Mouse (Mus musculus): ENCODE data around the gene Hhex. TPM values are rescaled to one million over a fixed set of nuclear protein-coding genes. Genes with fewer than 3 reads are reported as not detected.

Gene Hhex
- polyA plus RNA-seq, 1 experiment from 2014 or later, result 46.6 TPM

DNA sequence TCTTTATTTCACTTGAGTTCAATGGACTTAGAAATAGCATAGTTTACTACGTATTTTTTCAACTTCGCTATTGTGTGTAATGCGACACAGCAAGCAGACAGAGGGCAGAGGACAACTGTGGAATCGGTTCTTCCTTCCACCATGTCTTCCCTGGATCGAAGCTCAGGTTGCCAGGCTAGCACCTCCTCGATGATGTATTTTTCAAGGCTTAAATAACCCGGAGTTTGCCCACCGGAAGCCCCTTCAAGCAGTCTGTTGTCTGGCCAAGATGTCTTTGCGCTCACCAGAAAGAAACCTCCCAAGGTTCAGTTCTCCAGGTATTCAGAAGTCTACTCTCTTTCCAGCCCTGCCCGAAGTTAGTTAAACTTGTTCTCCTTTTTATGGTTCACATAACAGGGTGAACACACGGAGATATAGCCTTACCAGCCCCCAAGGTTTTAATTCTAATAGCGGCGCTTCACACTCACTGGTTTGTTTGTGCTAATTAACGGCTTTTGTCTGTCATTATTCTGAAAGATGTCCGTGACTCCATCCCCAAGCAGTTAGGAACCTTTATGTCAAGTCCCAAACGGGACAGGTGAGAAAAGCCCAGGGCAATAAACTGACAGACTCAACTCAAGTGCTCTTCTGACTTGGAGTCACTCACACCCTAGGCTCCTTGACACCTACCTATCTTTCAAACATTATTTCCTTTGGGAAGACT is 1.6 kb upstream of the Hhex start:
- no peaks in the 10 kb centered on the region for H3K36me3 ChIP-seq (ENCODE audit: control insufficient read depth, insufficient read depth, low read length)
- H3K9ac ChIP-seq (ENCODE audit: low read depth, low read length), result no peak overlapping the region
- H3K9me3 ChIP-seq (ENCODE audit: control insufficient read depth, low read length), result no peaks in the 10 kb centered on the region
- no peak overlapping the region for H3K27ac ChIP-seq (ENCODE audit: low read depth, low read length)
- peaks cover 13% of the 10 kb centered on the region for H3K4me1 ChIP-seq (replicated peaks; ENCODE audit: control insufficient read depth, insufficient read depth, low read length)
- 23% methylated on average over 16 of the region's 16 CpGs for WGBS
- H3K4me3 ChIP-seq (ENCODE audit: low read depth, low read length), result peak overlapping the region; percentile 78
- no peak for ATAC-seq (replicated peaks; ENCODE audit: low FRiP score)
- H3K4me2 ChIP-seq, result peak overlapping the region; percentile 90
- DNase-seq (ENCODE audit: low spot score), result no peak
- peaks cover 61% of the 10 kb centered on the region for H3K27me3 ChIP-seq (replicated peaks; ENCODE audit: control insufficient read depth, insufficient read depth, low read length)

DNA sequence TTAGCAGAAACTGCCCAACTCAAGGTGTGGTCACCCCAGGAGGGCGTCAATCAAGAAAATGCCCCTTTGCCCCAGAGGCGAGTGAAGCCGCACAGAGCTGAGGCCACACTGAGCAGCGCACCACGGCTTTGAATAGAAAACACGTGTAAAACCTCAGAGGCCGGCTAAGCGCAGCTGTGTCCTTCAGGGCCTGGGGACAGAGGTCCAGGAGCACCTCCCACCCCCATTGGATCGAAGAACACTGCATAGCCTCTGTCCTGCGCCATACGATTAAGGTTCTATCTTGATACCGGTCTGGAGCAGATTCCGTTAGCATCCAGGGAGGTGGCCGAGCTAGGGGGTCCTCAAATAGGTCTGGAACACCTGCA is 731 bp upstream of the Hhex start:
- WGBS, result under 1% methylated on average over 14 of the region's 14 CpGs
- no peak overlapping the region for H3K9ac ChIP-seq (ENCODE audit: low read depth, low read length)
- DNase-seq (ENCODE audit: low spot score), result no peak
- H3K4me3 ChIP-seq (ENCODE audit: low read depth, low read length), result peak overlapping the region; percentile 78
- no peaks in the 10 kb centered on the region for H3K9me3 ChIP-seq (ENCODE audit: control insufficient read depth, low read length)
- no peaks in the 10 kb centered on the region for H3K36me3 ChIP-seq (ENCODE audit: control insufficient read depth, insufficient read depth, low read length)
- H3K27ac ChIP-seq (ENCODE audit: low read depth, low read length), result no peak overlapping the region; the same call in 1 of the 2 replicates
- H3K4me1 ChIP-seq (replicated peaks; ENCODE audit: control insufficient read depth, insufficient read depth, low read length), result peaks cover 13% of the 10 kb centered on the region
- H3K27me3 ChIP-seq (replicated peaks; ENCODE audit: control insufficient read depth, insufficient read depth, low read length), result peaks cover 60% of the 10 kb centered on the region
- peak; percentile 3; the same call in 1 of the 2 replicates for ATAC-seq (replicated peaks; ENCODE audit: low FRiP score)
- peak overlapping the region; percentile 90 for H3K4me2 ChIP-seq

DNA sequence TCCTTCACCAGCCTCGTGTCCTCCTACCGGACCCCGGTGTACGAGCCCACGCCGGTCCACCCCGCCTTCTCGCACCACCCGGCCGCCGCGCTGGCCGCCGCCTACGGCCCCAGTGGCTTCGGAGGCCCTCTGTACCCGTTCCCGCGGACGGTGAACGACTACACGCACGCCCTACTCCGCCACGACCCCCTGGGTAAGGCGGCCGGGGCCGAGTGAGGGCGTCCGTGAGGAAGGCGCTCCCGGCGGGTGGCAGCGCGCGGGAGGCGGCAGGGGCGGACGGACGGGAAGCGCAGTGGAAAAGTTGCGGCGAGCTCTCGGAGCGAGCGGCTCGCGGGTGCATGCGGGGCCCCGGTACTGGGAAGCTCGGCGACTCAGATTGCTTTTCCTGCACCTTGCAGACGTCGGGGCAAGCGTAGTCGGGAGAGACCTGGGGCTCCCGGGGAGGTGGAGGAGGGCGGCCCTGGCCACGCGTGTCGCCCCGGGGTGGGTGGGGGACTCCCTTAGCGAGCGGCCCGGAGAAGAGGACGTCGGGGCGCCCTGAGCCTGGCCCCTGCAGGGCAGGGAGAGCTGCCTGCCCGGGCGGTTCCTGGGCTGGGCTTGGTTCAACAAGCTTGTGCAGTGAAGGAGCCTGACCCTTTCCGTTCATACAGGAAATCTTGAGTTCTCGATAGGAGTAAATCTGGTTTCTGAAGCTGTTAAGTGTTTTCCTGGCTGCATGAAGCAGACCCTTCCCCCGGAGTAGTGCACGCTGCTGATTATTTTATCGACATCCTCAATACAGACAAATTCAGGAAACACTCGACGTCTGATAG is 637 bp downstream of the Hhex start:
- WGBS, result under 1% methylated on average over 77 of the region's 77 CpGs
- DNase-seq (ENCODE audit: low spot score), result peak; percentile 79
- Histone ChIP-seq H3K27ac (ENCODE audit: low read depth, low read length) (peak overlapping the region; percentile 83), H3K27me3 (replicated peaks; ENCODE audit: control insufficient read depth, insufficient read depth, low read length) (peaks cover 64% of the 10 kb centered on the region), H3K9me3 (ENCODE audit: control insufficient read depth, low read length) (no peaks in the 10 kb centered on the region), H3K4me3 (ENCODE audit: low read depth, low read length) (peak overlapping the region; percentile 78), H3K36me3 (ENCODE audit: control insufficient read depth, insufficient read depth, low read length) (no peaks in the 10 kb centered on the region), H3K9ac (ENCODE audit: low read depth, low read length) (peak overlapping the region; percentile 79), H3K4me1 (replicated peaks; ENCODE audit: control insufficient read depth, insufficient read depth, low read length) (peaks cover 13% of the 10 kb centered on the region), H3K4me2 (peak overlapping the region; percentile 90)
- peak; percentile 71 for ATAC-seq (replicated peaks; ENCODE audit: low FRiP score)

DNA sequence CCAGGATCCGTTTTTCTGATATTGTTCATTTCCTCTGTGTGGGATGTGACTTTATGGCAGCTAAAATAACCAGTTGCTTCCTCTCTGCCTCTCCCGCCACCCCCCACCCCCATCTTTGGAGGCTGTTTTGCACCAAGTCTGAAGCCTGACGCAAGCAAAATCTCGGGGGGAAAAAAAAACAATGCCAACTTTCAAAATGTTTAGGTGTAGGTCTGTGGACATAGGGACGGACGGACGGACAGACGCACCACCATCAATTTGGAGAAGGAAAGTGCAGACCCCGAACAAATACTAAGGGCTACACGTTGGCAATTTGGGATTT is 1.2 kb downstream of the Hhex start:
- DNase-seq (ENCODE audit: low spot score), result no peak
- Histone ChIP-seq H3K4me2 (peak overlapping the region; percentile 90), H3K9me3 (ENCODE audit: control insufficient read depth, low read length) (no peaks in the 10 kb centered on the region), H3K4me1 (replicated peaks; ENCODE audit: control insufficient read depth, insufficient read depth, low read length) (peaks cover 13% of the 10 kb centered on the region), H3K4me3 (ENCODE audit: low read depth, low read length) (peak overlapping the region; percentile 78), H3K27me3 (replicated peaks; ENCODE audit: control insufficient read depth, insufficient read depth, low read length) (peaks cover 67% of the 10 kb centered on the region), H3K27ac (ENCODE audit: low read depth, low read length) (0 out of 2 replicates have a peak overlapping the region, but pooled peaks have one; percentile 44), H3K36me3 (ENCODE audit: control insufficient read depth, insufficient read depth, low read length) (no peaks in the 10 kb centered on the region), H3K9ac (ENCODE audit: low read depth, low read length) (peak overlapping the region; percentile 79)
- 2% methylated on average over 10 of the region's 10 CpGs for WGBS
- no peak for ATAC-seq (replicated peaks; ENCODE audit: low FRiP score)

DNA sequence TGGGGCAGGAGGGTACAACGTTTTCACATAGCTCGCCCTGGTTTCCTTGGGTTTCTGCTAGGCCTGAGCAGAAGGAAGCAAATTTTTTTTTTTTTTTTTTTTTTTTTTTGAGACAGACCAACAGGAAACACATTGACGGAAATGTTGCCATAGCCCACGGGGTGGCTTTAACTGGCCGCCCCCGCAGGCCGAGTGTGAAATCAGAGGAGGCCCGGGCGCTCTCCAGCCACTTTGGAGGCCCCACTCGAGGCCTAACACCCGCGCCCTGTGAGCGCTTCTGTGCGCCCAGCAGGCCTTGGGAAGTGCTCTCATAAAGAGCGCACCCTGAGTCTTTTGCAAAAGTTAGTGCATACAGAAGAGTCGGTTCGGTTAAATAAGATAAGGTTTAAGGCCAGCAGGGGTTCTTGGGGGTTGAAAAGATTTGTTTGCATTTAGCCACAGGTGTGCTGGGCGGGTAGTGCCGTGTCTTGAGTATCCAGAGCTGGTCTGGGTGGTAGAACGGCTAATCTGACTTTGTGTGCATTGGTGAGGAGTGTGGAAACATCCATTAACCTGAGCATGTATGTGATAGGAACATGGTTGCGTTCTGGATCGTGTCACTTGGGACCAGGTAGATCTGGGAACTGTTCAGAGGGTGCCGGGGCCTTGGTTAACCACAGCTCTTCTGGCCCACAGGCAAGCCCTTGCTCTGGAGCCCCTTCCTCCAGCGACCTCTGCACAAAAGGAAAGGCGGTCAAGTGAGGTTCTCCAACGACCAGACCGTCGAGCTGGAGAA is 2.1 kb downstream of the Hhex start:
- no peaks in the 10 kb centered on the region for H3K36me3 ChIP-seq (ENCODE audit: control insufficient read depth, insufficient read depth, low read length)
- peak overlapping the region; percentile 50 for H3K9ac ChIP-seq (ENCODE audit: low read depth, low read length)
- no peak for ATAC-seq (replicated peaks; ENCODE audit: low FRiP score)
- H3K27me3 ChIP-seq (replicated peaks; ENCODE audit: control insufficient read depth, insufficient read depth, low read length), result peaks cover 70% of the 10 kb centered on the region
- H3K4me3 ChIP-seq (ENCODE audit: low read depth, low read length), result peak overlapping the region; percentile 78
- WGBS, result 7% methylated on average over 28 of the region's 28 CpGs
- H3K4me2 ChIP-seq, result peak overlapping the region; percentile 90
- peak overlapping the region; percentile 44; the same call in 1 of the 2 replicates for H3K27ac ChIP-seq (ENCODE audit: low read depth, low read length)
- H3K9me3 ChIP-seq (ENCODE audit: control insufficient read depth, low read length), result no peaks in the 10 kb centered on the region
- DNase-seq (ENCODE audit: low spot score), result peak; percentile 46
- peaks cover 13% of the 10 kb centered on the region for H3K4me1 ChIP-seq (replicated peaks; ENCODE audit: control insufficient read depth, insufficient read depth, low read length)

DNA sequence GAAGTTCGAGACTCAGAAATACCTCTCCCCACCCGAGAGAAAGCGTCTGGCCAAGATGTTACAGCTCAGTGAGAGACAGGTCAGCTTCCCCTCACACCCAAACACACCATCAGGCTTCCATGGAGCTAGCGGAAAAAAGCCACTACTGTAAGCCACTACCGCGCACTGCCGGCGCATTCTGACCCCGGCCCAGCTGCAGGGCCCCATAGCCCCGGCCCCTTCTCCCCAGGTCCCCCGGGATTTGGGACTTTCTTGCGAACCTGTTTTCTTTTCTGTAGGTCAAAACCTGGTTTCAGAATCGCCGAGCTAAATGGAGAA is 2.6 kb downstream of the Hhex start:
- Histone ChIP-seq H3K4me3 (ENCODE audit: low read depth, low read length) (peak overlapping the region; percentile 78), H3K4me1 (replicated peaks; ENCODE audit: control insufficient read depth, insufficient read depth, low read length) (peaks cover 13% of the 10 kb centered on the region), H3K27ac (ENCODE audit: low read depth, low read length) (no peak overlapping the region), H3K36me3 (ENCODE audit: control insufficient read depth, insufficient read depth, low read length) (no peaks in the 10 kb centered on the region), H3K9me3 (ENCODE audit: control insufficient read depth, low read length) (no peaks in the 10 kb centered on the region), H3K4me2 (peak overlapping the region; percentile 90), H3K27me3 (replicated peaks; ENCODE audit: control insufficient read depth, insufficient read depth, low read length) (peaks cover 66% of the 10 kb centered on the region), H3K9ac (ENCODE audit: low read depth, low read length) (peak overlapping the region; percentile 50)
- no peak for DNase-seq (ENCODE audit: low spot score)
- 26% methylated on average over 14 of the region's 14 CpGs for WGBS
- no peak for ATAC-seq (replicated peaks; ENCODE audit: low FRiP score)

DNA sequence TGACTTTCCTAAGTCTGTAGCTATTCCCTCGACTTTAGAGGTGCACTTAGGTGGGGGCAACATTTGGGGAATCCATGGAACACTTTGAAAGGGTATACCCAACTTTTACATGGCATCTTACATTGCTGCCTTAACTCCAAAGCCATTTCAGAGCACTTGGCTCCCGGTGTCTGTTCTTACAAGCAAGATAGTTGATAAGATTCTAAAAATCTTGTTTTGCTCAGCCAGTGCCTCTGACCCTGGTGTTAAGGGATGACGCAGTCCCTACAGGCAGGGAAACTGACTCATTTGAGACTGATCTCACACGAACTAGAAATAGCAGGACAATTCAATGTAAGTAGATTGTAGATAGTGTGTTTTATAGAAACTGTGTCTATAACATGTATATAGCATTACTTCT is 5.6 kb downstream of the Hhex start:
- Histone ChIP-seq H3K9ac (ENCODE audit: low read depth, low read length) (no peak overlapping the region), H3K27ac (ENCODE audit: low read depth, low read length) (no peak overlapping the region), H3K4me1 (replicated peaks; ENCODE audit: control insufficient read depth, insufficient read depth, low read length) (peaks cover 18% of the 10 kb centered on the region), H3K4me3 (ENCODE audit: low read depth, low read length) (no peak overlapping the region), H3K4me2 (no peak overlapping the region), H3K36me3 (ENCODE audit: control insufficient read depth, insufficient read depth, low read length) (no peaks in the 10 kb centered on the region), H3K9me3 (ENCODE audit: control insufficient read depth, low read length) (no peaks in the 10 kb centered on the region), H3K27me3 (replicated peaks; ENCODE audit: control insufficient read depth, insufficient read depth, low read length) (peaks cover 40% of the 10 kb centered on the region)
- ATAC-seq (replicated peaks; ENCODE audit: low FRiP score) (no peak), DNase-seq (ENCODE audit: low spot score) (no peak)
- 56% methylated on average over 4 of the region's 4 CpGs for WGBS

DNA sequence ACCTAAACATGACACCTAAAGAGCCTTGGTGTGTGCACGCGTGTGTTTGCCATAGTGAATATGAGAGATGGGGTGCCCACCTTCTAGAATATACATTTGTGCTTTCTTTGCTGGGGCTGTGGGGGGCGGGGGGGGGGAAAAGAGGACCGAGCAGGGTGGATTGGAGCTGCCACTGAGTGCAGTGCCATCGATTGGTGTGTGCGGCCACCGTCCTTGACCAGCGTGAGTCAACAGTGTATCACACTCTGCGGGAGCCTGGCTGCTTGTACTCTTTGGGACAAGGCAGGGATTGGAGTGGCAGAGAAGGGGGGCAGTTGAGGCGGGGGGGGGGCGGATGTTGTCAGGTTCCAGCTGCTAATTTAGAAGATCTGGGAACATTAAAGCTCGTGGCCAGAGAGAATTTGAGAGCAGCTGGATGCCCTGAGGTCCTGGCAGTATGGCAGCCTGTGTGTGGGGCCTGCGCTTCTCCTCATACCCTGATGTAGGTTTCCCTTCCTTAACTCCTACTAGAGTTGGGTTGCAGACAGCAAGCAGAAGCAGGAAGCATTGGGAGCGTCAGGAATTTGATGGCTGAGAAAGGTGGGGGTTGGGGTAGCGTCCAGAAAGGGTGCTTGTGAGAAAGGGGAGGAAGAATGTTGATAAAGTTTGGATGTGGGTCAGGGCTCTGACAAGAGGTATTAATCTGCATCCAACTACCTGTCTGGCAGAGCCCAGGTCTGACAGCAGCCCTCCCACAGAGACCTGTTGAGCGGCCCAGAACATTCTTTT is 6.3 kb downstream of the Hhex start:
- peaks cover 35% of the 10 kb centered on the region for H3K27me3 ChIP-seq (replicated peaks; ENCODE audit: control insufficient read depth, insufficient read depth, low read length)

More for the DNA sequence above, 6.3 kb downstream of the Hhex start:
- H3K4me2 ChIP-seq, result no peak overlapping the region
- H3K27ac ChIP-seq (ENCODE audit: low read depth, low read length), result no peak overlapping the region; the same call in 1 of the 2 replicates
- DNase-seq (ENCODE audit: low spot score) (no peak), ATAC-seq (replicated peaks; ENCODE audit: low FRiP score) (peak; percentile 62; the same call in 1 of the 2 replicates)
- H3K9me3 ChIP-seq (ENCODE audit: control insufficient read depth, low read length), result no peaks in the 10 kb centered on the region
- H3K4me3 ChIP-seq (ENCODE audit: low read depth, low read length), result no peak overlapping the region
- H3K9ac ChIP-seq (ENCODE audit: low read depth, low read length), result no peak overlapping the region
- peaks cover 18% of the 10 kb centered on the region for H3K4me1 ChIP-seq (replicated peaks; ENCODE audit: control insufficient read depth, insufficient read depth, low read length)
- no peaks in the 10 kb centered on the region for H3K36me3 ChIP-seq (ENCODE audit: control insufficient read depth, insufficient read depth, low read length)
- 65% methylated on average over 16 of the region's 16 CpGs for WGBS
